Mouse (Mus musculus) left cerebral cortex, adult 2 months (tissue): ENCODE measurements at regions not wholly inside any gene's neighbourhood (a gene's known extent, or its start where the extent isn't known, plus 50 kb on each side); places are given as distances from the start of the nearest gene placed in this dataset.

Source experiments
- DNase-seq, 2 experiments: peaks; one replicate each; pipeline ENCODE4 v3.0.0; 2021 to 2022; ENCODE audit warnings: low spot score in 2 of 2, mixed read lengths in 1 of 2; ENCODE audit errors: extremely low spot score in 1 of 2
- H3K27ac ChIP-seq: fragments of 200-600 bp; 2 replicates; pipeline ENCODE4 v1.8.1; 2022
- H3K4me3 ChIP-seq: fragments of 200-600 bp; 2 replicates; pipeline ENCODE4 v1.8.1; 2022
- CTCF ChIP-seq: fragments of 200-600 bp; IDR thresholded peaks from 2 replicates; pipeline ENCODE4 v1.8.1; 2022; ENCODE audit warnings: antibody characterized with exemption, mild to moderate bottlenecking, moderate library complexity
- intact Hi-C: fragments of 180-260 bp; cut with DNase I; formaldehyde crosslinking; loops from one replicate; pipeline ENCODE4 v1.15.1; 2025

DNA sequence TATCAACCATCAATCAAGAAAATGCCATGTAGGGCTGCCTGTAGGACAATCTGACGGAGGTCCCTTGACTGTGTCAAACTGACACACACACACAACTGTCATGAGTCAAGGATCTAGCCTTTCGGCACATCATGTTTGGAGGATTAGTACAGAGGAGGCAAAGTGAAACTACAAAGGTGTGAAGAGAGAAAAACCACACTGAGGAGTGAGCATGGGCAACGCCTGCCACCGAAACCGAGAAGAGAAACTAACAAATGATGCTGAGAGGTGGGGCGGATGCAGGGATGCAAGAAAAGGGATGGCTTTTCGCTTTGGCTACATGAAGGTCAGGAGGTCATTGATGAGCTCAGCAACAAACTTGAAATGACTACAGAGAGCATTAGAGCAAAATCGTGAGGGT, 111.8 kb upstream of the Bach2 start:
- no peak for DNase-seq
- no peak overlapping the region for H3K27ac ChIP-seq
- no peak overlapping the region for H3K4me3 ChIP-seq
- no peak for TF ChIP-seq CTCF
- intact Hi-C loops = no loop called here

GRCm38 (mm10) chr4:32130594-32130993, 108.0 kb upstream of the Bach2 start:
- no peak for TF ChIP-seq CTCF
- Histone ChIP-seq H3K27ac (no peak overlapping the region), H3K4me3 (no peak overlapping the region)
- intact Hi-C loops = no loop called here
- no peak for DNase-seq

DNA sequence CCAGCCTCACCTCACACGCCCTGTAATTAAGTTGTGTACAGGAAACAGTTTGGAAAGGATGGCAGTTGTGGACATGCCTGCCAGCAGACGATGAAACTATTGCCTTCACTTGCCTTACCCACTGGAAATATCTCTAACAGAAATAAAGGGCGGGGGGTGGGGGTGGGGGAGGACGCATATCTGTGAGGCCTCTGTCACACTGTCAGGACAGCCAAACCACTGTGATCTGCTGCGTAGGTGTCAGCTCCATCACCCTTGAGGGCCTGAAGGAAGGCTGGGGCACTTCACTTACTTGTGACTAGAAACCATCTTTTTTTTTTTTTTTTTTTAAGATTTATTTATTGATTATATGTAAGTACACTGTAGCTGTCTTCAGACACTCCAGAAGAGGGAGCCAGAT, 106.8 kb upstream of the Bach2 start:
- H3K27ac ChIP-seq = no peak overlapping the region
- no peak for DNase-seq
- intact Hi-C loops = no loop called here
- no peak overlapping the region for H3K4me3 ChIP-seq
- no peak for TF ChIP-seq CTCF

- H3K27ac ChIP-seq = no peak overlapping the region
- no peak for DNase-seq
- TF ChIP-seq CTCF = no peak
- intact Hi-C loops = loop anchor here (5.0 kb wide), 1 partner anchor 401 kb away; no protein-coding TSS in a partner anchor
- H3K4me3 ChIP-seq = no peak overlapping the region
These were observed 102.5 kb upstream of the Bach2 start for GRCm38 (mm10) chr4:32136151-32136550.

DNA sequence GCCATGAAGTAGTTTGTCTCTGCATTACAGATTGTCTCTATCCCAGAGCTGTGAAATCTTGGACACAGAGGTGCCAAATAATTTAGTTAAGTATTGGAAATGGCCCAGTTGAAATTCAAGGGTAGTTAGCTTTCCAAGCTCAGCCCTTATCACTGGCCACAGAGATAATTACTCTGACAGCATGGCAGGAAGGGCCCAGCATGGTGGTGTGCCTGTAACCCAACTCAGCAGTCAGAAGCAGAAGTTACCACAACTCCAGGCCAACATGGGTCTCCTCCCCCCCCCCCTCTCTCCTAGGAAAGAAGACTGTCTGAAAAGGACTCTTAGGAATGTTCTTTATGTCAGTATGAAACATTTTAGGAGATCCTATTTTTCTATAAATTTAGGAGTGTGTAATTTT, 101.4 kb upstream of the Bach2 start:
- DNase-seq = no peak
- TF ChIP-seq CTCF = no peak
- intact Hi-C loops = loop anchor here (5.0 kb wide), 1 partner anchor 400 kb away; no protein-coding TSS in a partner anchor
- Histone ChIP-seq H3K27ac (no peak overlapping the region), H3K4me3 (no peak overlapping the region)

DNA sequence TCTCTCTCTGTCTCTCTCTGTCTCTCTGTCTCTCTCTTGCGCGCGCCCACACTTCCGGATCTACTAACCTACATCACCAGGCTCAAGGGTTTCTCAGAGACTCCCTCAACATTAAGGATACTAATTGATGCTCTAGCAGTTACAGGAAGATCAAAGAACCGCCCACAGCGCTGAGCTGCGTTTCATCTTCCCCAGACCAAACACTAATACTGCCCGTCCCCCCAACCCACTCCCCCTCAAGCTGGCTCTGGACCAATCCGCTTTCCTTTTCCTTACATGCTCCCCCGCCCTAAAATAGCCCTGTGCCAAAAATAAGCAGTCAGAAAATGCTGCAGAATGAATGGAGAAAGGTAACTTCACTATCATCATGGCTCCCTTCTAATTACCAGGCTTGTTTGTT, 100.6 kb upstream of the Bach2 start:
- no peak for TF ChIP-seq CTCF
- no peak for DNase-seq
- intact Hi-C loops = loop anchor here (5.0 kb wide), 1 partner anchor 399 kb away; no protein-coding TSS in a partner anchor

DNA sequence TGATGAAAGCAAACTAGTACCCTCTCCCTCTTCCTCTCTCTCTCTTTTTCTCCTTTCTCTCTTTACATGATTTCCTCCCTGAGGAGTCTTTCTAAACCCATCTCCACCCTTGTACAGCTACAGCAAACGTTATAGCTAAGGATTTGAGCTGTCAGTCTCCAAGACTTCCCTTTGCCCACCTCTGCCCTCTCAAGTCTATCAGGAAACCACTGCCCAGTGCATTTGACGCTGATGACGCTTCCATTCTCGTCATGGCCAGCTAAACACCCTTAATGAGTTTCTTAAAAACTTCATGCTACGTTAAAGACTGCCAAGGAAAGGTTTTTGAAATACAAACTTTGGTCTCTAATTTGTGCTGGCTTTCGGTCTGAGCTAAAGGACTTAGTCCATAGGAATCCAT, 99.0 kb upstream of the Bach2 start:
- intact Hi-C loops = loop anchor here (5.0 kb wide), 1 partner anchor 398 kb away; no protein-coding TSS in a partner anchor
- DNase-seq = no peak
- Histone ChIP-seq H3K27ac (no peak overlapping the region), H3K4me3 (no peak overlapping the region)
- TF ChIP-seq CTCF = no peak

More for the DNA sequence above, 100.6 kb upstream of the Bach2 start:
- H3K4me3 ChIP-seq = no peak overlapping the region
- no peak overlapping the region for H3K27ac ChIP-seq

GRCm38 (mm10) chr4:32140068-32140467, 98.5 kb upstream of the Bach2 start:
- Histone ChIP-seq H3K4me3 (no peak overlapping the region), H3K27ac (no peak overlapping the region)
- DNase-seq = no peak
- TF ChIP-seq CTCF = no peak
- intact Hi-C loops = no loop called here

DNA sequence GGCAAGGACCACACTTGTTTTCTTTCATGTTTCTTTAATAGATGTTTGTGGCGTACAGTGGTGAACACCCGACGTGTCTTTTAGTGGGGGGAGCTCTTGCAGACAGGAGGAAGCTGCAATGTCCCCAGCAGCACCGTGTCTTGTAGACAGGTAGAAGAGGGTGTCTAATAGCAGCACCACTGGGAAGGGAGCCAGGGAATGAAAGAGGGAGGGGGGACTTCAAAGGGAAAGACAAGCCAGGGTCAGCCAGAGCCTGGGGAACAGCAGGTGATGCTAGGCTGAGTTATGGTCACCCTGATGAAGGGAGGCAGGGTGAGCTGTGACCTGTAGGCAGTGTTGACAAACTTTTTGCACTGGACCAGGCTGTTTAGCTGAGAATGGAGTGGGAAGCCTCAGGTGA, 96.4 kb upstream of the Bach2 start:
- no peak overlapping the region for H3K27ac ChIP-seq
- DNase-seq = no peak
- intact Hi-C loops = no loop called here
- TF ChIP-seq CTCF = no peak
- no peak overlapping the region for H3K4me3 ChIP-seq

GRCm38 (mm10) chr4:32147146-32147545, 91.5 kb upstream of the Bach2 start:
- H3K4me3 ChIP-seq = no peak overlapping the region
- no peak for DNase-seq
- no peak overlapping the region for H3K27ac ChIP-seq
- intact Hi-C loops = no loop called here
- no peak for TF ChIP-seq CTCF

DNA sequence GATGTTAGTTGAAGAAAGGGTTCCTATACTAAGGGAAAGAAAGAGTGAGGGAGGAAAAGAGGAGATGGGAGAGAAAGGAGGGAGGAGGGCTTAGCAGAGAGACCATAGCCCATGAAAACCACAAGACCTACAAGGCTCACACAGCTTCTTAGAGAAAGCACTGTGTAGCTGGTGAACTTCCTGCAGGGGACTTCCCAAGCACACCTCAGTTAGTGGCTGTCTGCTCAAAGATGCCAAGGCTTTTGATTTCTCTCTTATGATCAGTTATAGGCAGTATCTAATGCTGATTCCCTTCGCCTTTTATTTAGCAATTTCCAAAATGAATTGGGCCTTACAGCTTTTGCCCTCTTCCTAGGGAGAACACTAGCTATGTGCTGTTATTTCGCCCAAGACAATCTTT, 90.0 kb upstream of the Bach2 start:
- intact Hi-C loops = no loop called here
- Histone ChIP-seq H3K4me3 (no peak overlapping the region), H3K27ac (no peak overlapping the region)
- no peak for TF ChIP-seq CTCF
- DNase-seq = no peak

- Histone ChIP-seq H3K4me3 (no peak overlapping the region), H3K27ac (no peak overlapping the region)
- DNase-seq = no peak
- intact Hi-C loops = no loop called here
- no peak for TF ChIP-seq CTCF
These were observed 89.4 kb upstream of the Bach2 start for GRCm38 (mm10) chr4:32149171-32149570.

DNA sequence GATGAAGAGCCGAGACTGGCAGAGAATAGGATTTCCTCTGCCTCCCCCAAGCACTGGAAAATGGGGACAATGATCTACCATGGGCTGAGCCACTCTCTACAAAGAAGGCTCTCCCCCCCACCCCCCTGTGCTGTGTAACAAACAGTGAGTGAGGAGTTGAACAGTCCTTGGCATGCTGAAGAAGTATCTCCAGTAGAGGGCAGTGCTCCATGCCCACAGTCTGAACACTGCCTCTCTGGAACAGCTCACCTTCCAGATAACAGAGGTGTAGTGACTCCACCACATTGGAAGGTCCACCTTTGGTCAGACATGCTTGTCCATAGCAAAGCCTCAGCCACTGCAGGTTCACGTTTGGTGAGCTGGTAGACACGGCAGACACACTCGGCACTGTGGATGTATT, 85.2 kb upstream of the Bach2 start:
- Histone ChIP-seq H3K4me3 (no peak overlapping the region), H3K27ac (no peak overlapping the region)
- intact Hi-C loops = loop anchor here (5.0 kb wide), 3 partner anchors 84 to 419 kb away; partner anchors contain the start of gene Bach2
- TF ChIP-seq CTCF = peak; percentile 61
- DNase-seq = peak in 1 of 2 experiments; percentile 16

DNA sequence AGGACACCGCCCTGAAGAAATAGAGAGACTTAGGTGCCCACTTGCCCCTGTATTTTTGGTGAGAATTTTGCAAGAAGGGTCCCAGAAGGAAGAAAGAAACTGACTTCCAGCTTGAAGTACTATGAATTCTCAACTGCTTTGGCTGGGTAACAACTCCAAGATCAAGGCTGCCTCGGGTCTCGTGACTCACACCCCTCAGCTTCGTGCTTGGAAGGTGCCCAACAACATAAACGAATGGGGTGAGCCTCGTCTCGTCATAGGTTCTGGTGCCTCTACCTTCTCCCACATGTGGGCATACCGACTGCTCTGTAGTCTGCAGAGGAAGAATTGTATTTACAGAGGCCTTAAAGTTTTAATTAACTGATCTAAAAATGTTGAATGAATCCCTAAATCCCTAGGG, 81.6 kb upstream of the Bach2 start:
- H3K27ac ChIP-seq = no peak overlapping the region

More for the DNA sequence above, 81.6 kb upstream of the Bach2 start:
- no peak for DNase-seq
- intact Hi-C loops = no loop called here
- TF ChIP-seq CTCF = no peak
- no peak overlapping the region for H3K4me3 ChIP-seq
